Mouse (Mus musculus): Measurements from ENCODE around the gene Cirbp.

Cirbp gene

DNA sequence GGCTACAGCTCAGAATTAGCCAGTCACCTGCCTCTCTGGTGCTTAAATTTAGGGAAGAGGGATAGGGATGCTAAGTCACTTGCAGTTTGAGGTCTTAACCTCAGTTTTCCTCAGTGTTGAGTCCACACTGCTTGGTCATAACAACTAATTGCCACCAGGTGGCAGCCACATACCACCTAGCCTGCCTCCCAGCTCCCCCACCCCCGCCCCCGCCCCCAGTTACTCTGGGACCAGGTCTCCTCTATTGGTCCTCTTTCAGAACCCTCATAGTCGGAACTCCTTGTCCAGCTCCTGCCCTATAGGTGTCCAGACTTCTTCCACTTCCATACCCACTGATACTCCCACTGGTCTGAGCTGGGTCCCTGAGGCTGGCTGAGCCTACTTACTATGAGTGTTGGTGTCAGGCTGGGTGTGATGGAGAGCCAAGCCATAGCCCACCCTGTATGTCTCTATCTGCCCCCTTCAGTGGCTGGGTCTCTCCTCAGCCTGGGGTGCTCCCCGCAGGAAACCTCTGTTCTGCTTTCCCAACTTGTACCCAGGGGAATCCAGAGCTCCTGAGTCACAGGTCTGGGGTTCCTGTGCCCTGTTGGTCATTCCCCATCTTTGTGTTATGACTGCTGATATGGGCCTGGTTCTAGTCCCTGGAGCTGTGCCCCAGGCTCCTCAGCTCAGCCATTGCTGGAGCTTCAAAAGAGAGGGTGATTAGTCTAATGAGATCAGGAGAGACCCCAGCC, 9.9 kb downstream of the Cirbp start:
- no peak for DNase-seq (ENCODE audit: low spot score in 2 of 2)

GRCm38 (mm10) chr10:80176270-80176834, 10.6 kb downstream of the Cirbp start:
- no peak for DNase-seq (ENCODE audit: low spot score in 2 of 2)

DNA sequence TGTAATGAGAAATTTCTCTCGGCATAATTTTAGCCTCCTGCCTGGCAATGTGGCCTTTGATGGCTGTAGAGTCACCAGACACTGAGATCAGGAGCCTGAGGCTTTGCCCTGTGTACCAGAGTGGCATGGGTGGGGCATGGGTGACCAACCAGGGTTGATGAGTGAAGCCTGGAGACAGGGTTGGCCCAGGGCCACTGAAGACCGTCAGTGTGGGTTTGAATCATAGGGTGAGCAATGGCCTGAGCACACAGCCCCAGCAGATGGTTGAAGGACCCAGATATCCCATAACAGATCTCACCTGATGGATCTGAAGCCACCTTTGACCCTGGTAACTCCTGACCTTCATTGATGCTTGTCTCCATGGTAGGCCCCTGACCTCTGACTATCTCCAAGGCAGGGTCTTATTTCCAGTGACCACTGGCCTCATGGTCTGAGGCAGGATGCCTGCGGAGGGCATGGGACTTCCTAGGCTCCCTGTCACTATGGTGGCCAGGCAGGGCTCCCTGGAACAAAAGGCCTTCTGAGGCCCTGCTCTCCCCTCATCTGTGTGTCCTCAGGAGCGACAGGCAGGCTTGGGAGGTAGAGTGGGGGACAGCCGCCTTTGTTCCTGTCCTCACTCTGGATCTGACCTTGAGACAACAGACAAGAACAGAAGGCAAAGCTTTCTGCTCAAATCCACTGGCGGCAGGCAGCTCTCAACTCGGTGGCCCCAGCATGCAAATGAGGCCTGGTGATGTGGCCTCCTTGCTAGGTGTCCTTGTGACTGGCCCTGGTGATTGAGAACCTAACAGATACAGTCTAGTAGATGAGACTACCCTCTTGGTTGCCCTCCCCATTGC, 11.9 kb downstream of the Cirbp start:
- DNase-seq (ENCODE audit: low spot score in 2 of 2), result no peak

DNA sequence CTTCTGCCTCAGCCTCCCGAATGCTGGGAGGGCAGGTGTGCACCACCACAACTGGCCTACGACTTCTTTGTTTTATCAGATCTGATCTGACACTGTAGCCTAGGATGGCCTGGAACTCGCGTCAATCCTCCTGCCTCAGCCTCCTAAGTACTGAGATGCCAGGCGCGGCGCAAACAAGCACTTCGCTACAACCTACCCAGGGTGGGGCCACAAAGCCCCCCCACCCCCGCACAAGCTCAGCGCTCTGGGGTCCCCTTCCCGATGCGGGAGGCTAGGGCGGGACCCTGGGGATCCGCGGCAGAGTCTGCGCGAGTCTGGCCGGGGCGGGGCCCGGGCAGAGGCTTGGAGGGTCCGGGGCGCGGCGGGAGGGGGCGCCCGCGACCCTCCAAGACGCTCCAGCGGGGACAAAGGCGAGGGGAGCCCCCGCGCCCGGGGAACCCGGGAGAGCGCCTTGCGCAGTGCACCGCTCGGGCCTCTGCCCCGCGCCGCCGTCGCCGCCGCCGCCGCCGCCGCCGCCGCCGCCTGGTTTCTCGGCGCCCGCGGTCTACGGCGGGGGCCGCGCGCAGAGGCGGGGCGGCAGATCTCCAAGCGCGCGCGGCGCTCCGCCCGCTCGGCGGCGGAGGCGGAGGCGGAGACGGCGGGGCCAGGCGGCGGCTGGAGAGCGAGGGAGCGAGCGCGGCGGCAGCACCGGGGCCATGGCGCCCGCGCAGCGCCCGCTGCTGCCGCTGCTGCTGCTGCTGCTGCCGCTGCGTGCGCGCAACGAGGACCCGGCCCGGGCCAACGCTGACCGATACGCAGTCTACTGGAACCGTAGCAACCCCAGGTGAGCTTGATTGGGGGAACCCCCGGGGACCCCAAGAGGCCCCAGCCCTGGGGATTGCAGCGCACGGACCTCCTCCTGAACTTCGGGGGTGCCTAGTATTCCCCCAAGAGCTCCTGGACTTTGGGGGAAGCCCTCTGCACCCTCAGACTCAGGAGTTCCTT, 13.6 kb downstream of the Cirbp start, which contains the start of gene Efna2:
TSS of gene Efna2 (plus strand) at position 415 of the 984 bp plus-strand sequence.
- no peak for DNase-seq (ENCODE audit: low spot score in 2 of 2)

DNA sequence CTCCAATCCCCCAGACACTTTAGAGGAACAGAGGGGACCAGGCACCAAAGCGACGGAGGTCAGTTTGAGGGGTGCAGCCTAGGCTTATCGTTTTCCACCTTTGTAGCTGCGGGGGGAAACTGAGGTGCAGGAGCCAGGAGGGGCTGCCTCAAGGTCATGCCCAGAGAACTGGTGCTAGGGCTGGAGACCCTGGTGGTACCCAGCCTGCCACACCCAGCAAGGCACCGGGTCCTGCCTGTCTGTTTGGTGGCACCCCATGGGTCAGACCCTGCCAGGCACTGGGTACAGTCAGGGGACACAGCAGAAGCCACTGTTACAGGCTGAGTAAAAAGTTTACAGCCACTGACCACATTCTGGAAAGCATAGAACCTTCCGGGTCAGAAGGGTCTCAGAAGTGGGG, 14.5 kb downstream of the Cirbp start:
- no peak for DNase-seq (ENCODE audit: low spot score in 2 of 2)

DNA sequence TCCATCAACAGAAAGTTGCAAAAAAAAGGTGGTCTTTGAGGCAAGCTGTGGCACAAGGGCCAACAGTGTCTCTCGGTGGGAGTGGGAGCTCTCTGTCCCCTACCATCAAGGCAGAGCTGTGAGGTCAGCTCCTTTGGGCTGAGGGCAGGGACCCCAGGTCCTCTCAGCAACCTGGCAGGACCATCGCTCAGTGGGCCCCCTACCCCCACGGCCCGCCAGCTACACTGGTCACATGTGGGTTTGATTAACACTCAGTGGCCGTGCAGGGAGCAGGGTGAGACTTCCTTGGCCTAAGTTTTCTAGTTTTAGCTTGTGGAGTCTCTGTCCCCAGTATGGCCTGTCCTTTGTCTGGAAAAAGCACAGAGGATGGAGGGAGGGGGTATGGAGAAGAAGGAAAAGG, 15.0 kb downstream of the Cirbp start:
- DNase-seq (ENCODE audit: low spot score in 2 of 2), result no peak

- DNase-seq (ENCODE audit: low spot score in 2 of 2), result no peak
Observed at GRCm38 (mm10) chr10:80182547-80182946, 16.8 kb downstream of the Cirbp start.

GRCm38 (mm10) chr10:80186649-80187048, 20.9 kb downstream of the Cirbp start:
- DNase-seq (ENCODE audit: low spot score in 2 of 2), result no peak

GRCm38 (mm10) chr10:80187739-80188138, 22.0 kb downstream of the Cirbp start:
- no peak for DNase-seq (ENCODE audit: low spot score in 2 of 2)

DNA sequence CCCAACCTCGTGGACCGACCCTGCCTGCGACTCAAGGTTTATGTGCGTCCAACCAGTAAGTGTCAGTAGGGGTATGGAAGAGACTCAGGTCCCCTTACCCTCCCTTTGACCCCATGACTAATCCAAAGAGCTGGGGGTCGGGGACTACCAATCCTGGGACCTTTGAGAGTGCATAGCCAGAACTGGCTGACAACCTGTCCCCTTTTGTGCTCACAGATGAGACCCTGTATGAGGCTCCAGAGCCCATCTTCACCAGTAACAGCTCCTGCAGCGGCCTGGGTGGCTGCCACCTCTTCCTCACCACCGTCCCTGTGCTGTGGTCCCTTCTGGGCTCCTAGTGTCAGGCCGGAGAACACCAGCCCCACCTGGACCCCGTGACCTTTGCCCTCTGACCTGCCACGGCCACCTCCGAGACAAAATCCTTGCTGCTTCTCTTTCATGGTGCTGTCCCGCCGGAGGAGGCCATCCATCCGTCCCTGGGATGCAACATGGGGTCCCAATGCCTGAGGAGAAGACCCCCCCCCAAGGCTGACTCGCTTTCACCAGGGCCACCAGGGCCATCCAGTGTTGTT, 22.8 kb downstream of the Cirbp start:
- no peak for DNase-seq (ENCODE audit: low spot score in 2 of 2)

GRCm38 (mm10) chr10:80189999-80190398, 24.2 kb downstream of the Cirbp start:
- DNase-seq (ENCODE audit: low spot score in 2 of 2), result no peak

DNA sequence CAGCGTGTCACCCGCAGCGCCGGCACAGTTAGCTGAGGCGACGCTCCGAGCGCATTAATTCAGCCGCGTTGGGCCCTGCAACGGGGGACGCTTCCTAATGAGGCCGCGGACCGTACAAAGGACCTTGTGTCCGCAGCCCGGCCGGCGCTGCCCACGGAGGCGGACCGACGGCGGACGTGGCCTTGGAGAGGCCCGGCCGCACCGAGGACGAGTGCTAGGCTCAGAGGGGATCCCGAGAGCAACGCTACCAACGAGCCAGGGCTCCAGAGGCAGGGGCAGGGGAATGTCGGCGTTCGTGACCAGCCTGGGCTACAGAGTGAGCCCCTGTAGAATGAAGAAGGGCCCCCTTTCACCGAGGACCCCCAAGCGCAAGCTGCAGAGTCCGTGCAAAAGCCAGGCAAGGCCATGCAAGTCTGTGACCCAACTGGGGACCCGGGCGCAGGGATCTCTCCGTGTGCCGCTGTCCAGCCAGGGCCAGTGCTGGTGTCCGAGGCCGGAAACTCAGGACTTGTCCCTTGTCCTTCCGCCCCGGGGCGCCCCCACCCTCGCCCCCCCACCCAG, 24.8 kb downstream of the Cirbp start:
- no peak for DNase-seq (ENCODE audit: low spot score in 2 of 2)

DNA sequence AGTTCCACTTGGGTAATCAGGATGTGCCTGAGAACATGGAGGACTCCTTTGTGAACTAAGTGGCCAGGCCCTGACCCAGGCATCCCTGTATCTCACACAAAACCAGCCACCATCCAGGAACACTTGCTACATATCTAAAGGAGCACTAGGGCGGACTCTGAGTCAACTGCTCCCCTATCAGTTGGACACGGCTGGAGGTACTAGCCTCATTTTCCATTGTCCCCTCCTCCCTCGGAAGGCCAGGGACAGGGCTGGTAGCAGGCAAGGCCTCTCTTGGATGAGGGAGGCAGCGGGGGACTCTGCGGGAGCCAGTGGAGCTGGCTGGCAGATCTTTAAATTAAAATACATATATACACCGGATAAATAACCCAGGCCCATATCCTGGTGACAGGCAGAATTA, 28.2 kb downstream of the Cirbp start:
- no peak for DNase-seq (ENCODE audit: low spot score in 2 of 2)

- DNase-seq (ENCODE audit: low spot score in 2 of 2), result no peak
Observed at GRCm38 (mm10) chr10:80194441-80194840, 28.7 kb downstream of the Cirbp start.

- no peak for DNase-seq (ENCODE audit: low spot score in 2 of 2)
Observed at GRCm38 (mm10) chr10:80196167-80196566, 30.4 kb downstream of the Cirbp start.

GRCm38 (mm10) chr10:80196778-80197581, 31.2 kb downstream of the Cirbp start:
- no peak for DNase-seq (ENCODE audit: low spot score in 2 of 2)

DNA sequence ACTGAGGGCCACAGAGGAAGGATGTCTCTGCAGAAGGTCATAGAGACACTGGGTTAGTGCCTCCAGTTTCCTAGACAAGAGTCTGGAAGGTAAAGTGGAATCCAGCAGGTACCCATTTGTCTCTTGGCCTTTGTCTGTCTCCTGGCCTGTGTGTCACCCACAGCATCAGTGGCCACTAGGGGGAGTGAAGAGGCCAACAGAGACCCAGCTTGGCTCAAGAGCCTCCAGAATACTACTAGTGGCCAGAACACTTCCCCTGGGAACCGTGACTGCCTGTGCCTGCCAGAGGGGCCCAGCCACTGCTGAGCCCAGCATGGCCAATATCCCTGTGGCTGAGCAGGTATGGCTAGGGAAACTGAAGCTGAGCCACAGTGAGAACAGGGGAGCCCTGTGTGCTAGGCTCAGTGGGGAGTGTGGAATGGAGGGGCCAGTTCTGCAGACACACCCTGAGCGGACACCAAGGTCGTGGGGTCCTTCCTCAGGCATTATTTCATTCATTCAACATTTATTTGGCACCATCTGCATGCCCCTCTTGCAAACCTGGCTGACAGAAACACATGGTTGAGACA, 33.7 kb downstream of the Cirbp start:
- peak; percentile 76 to 80 for DNase-seq (ENCODE audit: low spot score in 2 of 2)

GRCm38 (mm10) chr10:80200485-80200884, 34.7 kb downstream of the Cirbp start:
- no peak for DNase-seq (ENCODE audit: low spot score in 2 of 2)

GRCm38 (mm10) chr10:80204055-80204454, 38.3 kb downstream of the Cirbp start:
- DNase-seq (ENCODE audit: low spot score in 2 of 2), result no peak

DNA sequence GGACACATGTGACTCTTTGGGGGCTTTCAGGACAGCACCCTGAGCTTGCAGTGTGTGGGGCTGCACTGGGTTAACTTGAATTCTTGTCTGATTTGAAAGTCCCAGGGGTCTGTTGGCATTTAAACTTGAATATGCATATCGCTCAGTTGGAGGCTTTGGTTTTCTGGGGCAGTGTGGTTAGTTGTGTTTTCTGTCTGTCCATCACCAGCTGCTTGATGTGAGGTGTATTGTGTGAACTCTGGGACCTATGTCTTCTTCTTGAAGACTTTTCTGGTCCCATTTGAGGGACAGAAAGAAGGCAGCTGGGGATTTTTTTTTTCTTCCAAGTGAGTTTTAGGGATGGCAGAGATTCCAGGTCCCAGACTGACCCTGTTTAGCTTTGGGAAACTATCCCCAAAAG, 41.4 kb downstream of the Cirbp start:
- no peak for DNase-seq (ENCODE audit: low spot score in 2 of 2)

Data from spleen, postnatal 36 days (tissue).